Mouse (Mus musculus): ENCODE data around the gene Alkbh8. TPM values are rescaled to one million over a fixed set of nuclear protein-coding genes. Genes with fewer than 3 reads are reported as not detected.
A peak's percentile ranks its signal among the peaks of the same experiment; 100 is the strongest.
"Not testable (repeated sequence)": the region's sequence is repeated elsewhere in the genome, so short reads cannot be mapped to it uniquely, and the experiment has no call there.

Gene Alkbh8
- 30.9 and 35.2 TPM in 2 replicates for total RNA-seq (2017)

DNA sequence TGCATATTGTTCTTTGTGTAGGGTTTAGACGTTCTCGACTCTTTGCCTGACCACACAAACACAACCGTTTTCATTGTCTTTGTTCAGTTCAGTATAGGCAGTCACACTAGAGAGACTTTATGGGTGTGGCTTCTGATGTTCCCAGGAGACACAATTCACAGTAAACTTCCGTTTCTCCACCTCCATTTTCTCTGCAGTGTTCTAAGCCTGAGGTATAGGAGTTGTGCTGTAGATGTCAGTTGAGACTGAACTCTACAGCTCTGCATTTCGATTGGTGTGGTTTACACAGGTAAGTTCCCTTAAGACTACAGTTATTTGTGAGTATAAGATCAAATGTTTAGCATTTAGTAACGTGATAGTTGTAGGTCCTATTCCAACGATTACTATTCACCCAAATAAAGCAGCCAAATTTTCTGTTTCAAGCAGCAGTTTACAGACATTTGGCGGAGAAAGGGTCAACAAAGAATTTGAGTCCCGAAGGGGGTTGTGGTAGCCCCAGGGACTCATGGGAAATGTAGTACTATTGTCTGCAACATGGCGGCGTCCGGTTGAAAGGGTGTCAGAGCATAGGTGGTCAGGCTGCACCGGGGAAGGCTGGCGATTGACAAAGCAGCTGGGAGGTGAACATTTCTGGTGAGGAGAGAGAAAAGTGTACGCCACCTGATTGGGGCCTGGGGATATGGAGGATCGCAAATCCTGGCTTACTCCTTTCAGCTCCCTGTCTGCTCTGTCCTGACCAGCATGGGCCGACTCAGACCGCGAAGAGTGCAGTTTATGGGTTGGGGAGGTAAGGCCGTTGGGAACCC lies at the start of gene Alkbh8:
Alkbh8 (plus strand) TSS at position 179 of the 806 bp plus-strand sequence.
- peak; percentile 97 for ATAC-seq (replicated peaks; ENCODE audit: low read depth, poor library complexity, severe bottlenecking)

DNA sequence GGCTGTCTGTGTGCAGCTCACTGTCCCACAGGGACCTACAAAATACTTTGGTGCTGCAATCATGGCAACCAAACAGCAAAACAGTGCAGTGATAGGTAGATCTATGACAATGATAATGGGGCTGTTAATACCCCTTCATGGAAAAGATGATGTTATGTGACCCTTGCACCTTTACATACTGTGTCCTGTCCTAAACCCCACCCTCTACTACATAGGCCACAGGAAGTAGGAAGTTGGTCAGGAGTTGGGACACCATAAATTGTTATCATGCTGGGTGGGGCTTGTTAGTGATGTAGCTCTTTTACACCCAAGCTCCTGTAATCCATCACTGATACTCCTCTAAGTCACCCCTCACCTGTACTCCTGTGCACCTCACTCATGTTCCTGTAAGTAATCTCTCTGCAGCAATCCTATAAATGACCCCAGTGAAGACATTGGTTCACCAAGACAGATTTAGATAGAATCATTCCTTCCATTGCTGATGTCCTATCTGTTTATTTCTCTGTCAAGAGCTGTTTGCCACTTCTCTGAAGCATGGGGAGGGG lies 25.6 kb upstream of the Alkbh8 start:
- no peak for ATAC-seq (replicated peaks; ENCODE audit: low read depth, poor library complexity, severe bottlenecking)

DNA sequence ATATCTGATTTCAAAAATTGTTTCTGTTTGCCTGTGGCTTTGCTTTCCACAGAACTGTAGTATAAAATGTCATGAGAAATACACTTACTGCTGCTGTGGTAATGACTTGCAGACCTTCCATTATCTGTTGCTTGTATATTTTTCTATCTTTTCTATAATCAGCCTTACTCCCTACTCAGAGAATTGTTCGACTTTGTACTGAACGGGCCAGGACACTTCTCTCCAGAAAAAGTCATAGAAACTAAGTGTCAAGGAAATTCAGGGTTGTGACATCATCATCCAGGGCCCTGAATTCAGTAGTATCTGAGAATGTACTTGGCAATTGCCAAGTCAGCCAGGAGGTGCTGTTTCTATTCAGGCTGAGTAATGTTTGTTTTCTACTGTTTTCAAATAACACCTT lies 24.9 kb upstream of the Alkbh8 start:
- ATAC-seq (replicated peaks; ENCODE audit: low read depth, poor library complexity, severe bottlenecking), result no peak

DNA sequence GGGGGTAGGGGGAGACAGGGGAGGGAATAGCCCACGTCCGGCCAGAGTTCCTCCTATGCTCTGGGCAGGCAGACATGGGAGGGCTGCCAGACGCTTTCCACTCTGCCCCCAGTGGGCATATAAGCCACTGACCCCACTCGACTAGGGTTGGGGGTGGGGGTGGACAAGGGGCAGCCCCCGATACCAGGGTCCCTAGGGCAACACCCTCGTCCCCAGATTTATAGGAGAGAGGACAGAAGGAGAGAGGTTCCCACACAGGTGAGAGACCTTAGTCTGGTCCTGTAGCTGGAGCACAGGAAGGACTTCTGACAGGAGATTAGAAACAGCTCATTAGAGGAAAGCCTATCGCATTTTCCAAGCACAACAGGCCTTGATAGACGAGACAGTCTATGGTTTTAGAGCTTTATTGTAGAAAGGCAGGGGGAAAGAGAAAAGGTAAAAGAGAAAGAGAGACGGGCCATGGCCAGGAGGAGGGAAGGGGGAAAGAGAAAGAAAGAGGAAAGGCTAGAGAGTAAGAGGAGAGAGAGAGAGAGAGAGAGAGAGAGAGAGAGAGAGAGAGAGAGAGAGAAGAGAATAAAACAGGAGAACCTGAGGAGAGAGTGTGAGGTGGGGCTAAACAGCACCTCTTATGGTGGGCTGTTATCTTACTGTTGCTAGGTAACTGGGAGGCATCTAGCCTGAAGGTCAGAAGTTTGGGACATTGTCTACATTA lies 7.4 kb upstream of the Alkbh8 start:
- ATAC-seq (replicated peaks; ENCODE audit: low read depth, poor library complexity, severe bottlenecking), result not testable (repeated sequence)

DNA sequence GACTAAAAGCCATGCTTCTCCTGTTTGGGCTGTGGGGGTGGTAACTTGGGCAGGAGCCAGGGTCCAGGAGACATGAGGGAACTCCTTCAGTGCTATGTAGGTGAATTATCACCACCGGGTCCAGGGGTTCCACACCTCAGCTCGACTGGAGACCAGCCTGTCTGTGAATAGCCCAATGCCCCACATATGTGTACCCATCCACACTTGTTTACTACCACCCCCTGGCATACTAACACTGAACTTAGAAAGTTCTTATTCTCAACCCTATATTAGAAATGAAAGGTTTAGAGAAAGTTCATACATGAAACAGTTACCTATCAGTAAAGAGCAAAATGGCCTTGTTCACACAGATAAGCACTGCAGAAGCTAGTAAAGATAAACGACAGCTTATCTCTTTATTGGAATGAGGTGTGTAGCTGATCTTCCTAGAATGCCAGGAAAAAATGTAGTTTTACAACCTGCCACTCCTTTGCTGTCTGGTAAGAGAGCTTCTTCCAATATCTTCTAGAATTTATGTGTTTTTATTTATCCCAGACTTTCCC lies 6.8 kb upstream of the Alkbh8 start:
- peak; percentile 40; the same call in 1 of the 2 replicates for ATAC-seq (replicated peaks; ENCODE audit: low read depth, poor library complexity, severe bottlenecking)

DNA sequence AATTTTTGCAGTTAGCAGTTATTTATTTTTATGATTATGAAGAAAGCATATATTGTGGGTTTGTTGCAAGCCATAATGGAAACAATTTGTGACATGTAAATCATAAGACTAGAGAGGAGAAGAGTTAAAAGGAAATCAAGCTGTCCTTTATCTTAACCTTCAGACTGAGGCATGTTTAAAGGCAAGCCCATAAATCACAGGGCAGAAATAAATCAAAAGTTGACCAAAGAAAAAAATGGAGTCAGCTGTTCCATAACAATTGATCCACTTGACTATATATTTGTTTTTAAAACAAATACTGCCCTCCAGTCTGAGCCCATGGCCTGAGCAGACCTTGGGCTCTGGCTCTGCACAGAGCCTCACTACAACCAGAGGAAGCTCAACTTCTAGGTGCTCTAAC lies 4.6 kb upstream of the Alkbh8 start:
- no peak for ATAC-seq (replicated peaks; ENCODE audit: low read depth, poor library complexity, severe bottlenecking)

DNA sequence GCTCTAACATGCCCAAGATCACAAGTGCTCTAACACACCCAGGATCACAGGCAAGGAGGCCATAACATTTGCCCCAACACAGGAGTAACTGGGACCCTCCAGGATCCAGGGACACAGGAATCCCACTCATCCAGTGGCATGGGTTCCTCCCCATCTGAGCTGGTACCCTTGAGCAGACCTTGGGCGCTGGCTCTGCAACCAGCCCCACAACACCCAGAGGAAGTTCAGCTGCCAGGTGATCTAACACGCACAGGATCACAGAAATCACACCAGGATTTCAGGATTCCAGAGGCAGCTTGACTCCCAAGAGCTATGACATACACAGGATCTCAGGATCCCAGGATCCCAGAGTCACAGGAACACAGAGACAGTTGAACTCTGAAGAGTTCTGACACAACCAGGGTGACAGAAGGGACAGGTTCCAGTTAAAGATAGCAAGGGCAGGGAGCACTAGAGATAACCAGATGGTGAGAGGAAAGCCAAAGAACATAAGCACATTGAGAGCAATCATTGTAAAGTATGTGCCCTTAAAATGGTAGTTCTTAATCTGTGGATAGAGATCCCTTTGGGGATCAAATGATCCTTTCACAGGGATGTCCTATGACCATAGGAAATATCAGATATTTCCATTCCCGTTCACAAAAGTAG lies 4.1 kb upstream of the Alkbh8 start:
- no peak; the same call in 1 of the 2 replicates for ATAC-seq (replicated peaks; ENCODE audit: low read depth, poor library complexity, severe bottlenecking)

DNA sequence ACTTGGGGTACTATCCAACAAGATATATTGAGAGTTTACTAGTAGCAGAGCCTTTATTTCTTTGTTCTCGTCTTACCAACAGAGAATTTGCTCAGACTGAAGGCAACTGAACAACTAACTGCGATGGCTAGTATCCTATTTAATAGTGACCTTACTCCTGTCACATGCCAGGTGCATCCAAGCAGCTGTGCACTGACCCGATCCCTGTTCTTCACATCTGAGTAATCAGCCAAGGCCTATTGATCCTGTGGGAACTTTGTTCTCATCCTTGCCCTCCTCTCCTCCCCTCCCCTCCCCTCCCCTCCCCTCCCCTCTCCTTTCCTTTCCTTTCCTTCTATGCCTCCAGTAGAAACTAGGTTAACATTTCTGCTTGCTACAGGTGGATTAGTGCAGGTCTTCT lies 1.7 kb downstream of the Alkbh8 start:
- no peak for ATAC-seq (replicated peaks; ENCODE audit: low read depth, poor library complexity, severe bottlenecking)

DNA sequence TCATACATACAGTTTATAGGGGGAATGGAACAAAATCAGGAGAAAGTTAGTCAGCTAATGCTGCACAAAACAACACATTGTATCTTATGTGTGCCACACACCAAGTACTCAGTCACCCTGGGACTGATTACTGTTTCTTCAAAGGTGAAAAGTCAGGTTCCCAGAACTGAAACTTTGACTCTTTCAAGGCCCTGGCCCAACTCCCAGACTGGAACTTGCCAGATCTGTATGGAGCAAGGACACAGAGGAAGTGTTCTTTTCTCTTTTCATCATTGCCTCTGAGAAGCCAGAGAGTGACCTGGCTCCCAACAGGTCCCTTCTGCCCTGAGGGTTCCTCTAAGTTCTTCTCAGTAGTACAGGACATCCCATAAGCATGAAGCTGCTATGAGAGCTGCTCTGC lies 10.2 kb downstream of the Alkbh8 start:
- ATAC-seq (replicated peaks; ENCODE audit: low read depth, poor library complexity, severe bottlenecking), result no peak

DNA sequence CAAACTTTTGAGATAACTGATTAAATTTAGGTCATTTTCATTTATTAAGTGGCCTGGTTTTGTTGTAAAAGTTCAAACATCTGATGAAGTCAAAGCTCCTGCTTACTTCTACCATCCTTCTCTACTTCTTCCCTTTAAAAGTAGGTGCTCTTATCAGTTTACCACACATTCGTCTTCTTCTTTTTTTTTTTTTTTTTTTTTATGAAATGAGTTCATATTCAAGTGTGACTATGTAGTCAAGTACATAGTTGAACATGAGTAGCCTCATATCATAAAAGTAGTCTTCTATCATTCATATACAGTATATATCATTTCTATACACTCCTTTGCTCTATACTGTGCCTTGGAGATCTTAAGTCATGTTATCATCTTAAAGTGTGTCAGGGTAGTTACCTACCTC lies 11.0 kb downstream of the Alkbh8 start:
- no peak; the same call in 1 of the 2 replicates for ATAC-seq (replicated peaks; ENCODE audit: low read depth, poor library complexity, severe bottlenecking)

DNA sequence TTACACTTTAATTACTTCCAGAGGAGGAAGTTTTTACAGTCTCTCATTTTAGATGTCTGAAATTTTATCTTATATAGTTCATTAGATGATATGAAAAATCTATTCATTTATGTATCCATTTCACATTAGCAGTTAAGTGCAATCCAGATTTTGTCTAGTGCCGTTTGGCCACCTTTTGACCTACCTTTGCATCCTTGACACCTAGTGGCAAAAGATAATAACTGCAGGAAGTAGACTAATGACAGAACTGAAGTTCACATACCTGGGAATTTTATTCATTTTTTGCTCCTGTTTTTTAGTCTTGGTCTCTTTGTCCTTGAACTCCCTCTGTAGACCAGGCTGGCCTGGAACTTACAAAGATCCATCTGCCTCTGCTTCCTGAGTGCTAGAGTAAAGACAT lies 15.1 kb downstream of the Alkbh8 start:
- ATAC-seq (replicated peaks; ENCODE audit: low read depth, poor library complexity, severe bottlenecking), result 0 out of 2 replicates have a peak, but pooled peaks have one; percentile 52

DNA sequence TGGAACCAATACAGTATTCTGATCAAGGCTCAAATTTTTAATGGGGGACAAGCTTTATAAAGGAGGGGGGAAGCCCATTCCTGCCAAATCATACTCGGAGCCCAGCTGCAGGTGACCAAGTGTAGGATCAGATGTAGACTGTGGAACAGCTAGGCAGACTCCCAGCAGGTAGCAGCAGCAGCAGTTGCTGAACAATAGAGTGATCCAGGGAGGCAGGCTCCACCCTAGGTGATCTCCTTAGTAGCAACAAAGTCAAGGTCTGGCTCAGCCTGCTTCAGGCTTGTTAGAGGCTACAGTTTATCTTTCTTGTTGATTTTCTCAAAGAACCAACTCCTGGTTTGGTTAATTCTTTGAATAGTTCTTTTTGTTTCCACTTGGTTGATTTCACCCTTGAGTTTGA lies 41.4 kb downstream of the Alkbh8 start:
- not testable (repeated sequence) for ATAC-seq (replicated peaks; ENCODE audit: low read depth, poor library complexity, severe bottlenecking)

DNA sequence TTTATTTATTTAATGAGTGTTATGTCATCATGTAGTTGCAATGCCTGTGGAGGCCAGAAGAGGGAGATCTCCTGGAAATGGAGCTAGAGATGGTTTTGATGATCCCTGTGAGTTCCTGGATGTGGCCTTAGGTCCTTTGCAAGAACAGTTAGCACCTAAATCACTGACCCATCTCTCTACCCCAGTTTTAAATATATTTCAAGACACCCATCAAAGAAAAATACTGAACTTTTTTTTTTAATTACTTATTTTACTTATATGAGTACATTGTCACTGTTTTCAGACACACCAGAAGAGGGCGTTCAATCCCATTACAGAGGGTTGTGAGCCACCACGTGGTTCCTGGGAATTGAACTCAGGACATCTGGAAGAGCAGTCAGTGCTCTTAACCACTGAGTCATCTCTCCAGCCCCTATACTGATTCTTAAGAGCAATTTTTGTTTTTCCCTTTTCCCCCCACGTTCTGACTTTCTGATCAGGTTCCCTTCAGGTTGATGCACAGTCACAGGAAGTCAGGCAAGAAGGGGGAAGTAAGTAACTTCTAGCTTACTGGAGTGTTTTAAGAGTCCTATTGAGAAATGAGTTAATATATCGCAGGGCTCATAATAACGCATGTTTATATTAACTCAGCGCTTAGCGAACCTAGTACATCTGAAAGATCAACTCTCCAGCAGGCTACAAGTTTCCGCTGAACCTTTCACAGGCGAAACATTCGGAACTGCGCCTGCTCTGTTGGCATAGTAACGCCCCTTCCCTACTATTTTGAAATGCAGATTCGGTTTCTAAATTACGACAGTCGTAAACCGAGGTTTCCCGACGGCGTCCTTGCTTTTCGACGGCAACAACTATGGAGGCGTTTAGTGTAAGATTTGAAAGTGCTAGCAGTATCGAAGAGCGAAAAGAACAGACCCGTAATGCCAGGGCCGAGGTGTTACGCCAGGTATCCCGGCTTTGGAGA lies 68.6 kb downstream of the Alkbh8 start, which contains the start of gene Cwf19l2:
Cwf19l2 (plus strand) TSS at position 342 of the 958 bp plus-strand sequence.
- ATAC-seq (replicated peaks; ENCODE audit: low read depth, poor library complexity, severe bottlenecking), result peak; percentile 91

DNA sequence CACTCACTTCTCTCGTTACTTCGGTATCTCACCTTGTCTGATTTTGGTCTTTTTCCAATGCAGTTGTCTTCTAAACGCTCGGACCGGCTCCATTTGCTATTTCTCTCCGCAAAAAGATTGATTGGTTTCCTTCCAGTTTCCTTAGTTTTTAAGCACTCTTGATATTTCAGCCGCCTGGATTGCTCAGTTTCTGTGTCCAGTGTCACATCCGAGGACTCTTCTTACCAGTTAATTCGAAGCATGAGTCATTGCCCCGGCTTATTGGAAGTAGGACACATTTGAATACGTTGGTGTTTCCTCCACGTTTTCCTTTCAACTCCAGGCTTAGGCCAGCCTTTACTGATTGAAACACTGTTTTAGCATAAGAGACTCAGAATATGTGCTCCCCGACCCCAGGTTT lies 69.4 kb downstream of the Alkbh8 start:
- peak; percentile 23 for ATAC-seq (replicated peaks; ENCODE audit: low read depth, poor library complexity, severe bottlenecking)

DNA sequence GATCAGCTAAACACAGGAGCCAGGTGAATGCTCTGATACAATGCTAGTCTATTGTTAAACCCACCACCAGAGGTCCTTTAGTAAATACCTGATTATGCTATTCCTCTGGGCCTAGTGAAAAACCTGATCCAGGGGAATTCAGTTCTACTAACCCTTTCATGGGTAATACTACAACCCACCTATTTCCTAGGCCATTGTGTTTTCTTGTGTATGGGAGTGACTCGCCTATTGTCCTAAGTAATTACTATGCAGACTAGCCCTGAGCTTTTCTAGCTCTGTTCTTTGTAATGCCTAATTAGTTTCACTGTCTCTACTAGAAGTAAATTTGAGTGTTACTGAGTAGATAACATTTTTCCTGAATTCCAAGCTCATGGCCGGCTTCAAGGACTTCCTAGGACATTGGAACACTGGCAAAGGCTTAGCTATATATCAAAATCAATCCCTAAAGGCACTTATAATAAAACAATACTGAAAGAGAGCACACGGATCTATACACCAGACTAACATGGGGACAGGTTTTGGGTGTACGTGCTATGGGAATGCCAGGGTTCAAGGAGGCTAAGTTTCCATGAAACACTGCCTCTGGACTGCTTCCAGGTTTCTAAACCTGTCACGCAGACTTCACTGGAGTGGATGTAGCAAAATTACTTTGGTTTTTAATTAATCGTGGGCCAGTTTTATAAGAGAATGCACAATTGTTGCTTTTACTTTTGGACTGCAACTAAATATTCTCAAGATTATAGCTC lies 104.8 kb downstream of the Alkbh8 start:
- ATAC-seq (replicated peaks; ENCODE audit: low read depth, poor library complexity, severe bottlenecking), result not testable (repeated sequence)
